Mouse (Mus musculus) cerebellum, adult 2 months (tissue): ENCODE data around the gene U2af1l4. TPM values are rescaled to one million over a fixed set of nuclear protein-coding genes. Genes with fewer than 3 reads are reported as not detected.

Experiments
- DNase-seq, 2 experiments: peaks; one replicate each; pipeline ENCODE4 v3.0.0; 2021
- H3K27ac ChIP-seq: fragments of 200-500 bp; 2 replicates; pipeline ENCODE4 v1.5.1; 2012; ENCODE audit warnings: low read length, control low read depth, inconsistent platforms; ENCODE audit not compliant: insufficient read depth
- H3K27me3 ChIP-seq: fragments of 200-500 bp; 2 replicates; pipeline ENCODE4 v1.6.1; 2012; ENCODE audit warnings: inconsistent platforms, mild to moderate bottlenecking, low read length, moderate library complexity; ENCODE audit not compliant: control insufficient read depth, insufficient read depth
- H3K4me1 ChIP-seq: fragments of 200-500 bp; 2 replicates; pipeline ENCODE4 v1.6.1; 2011; ENCODE audit warnings: low read length; ENCODE audit not compliant: control insufficient read depth, insufficient read depth
- H3K4me3 ChIP-seq: fragments of 200-500 bp; replicated peaks from 2 replicates; pipeline ENCODE3; 2011; ENCODE audit warnings: mild to moderate bottlenecking, low read depth, low read length, control low read depth; ENCODE audit not compliant: insufficient read depth
- CTCF ChIP-seq: fragments of 200-500 bp; IDR thresholded peaks from 2 replicates; pipeline ENCODE4 v1.5.1; 2011; ENCODE audit warnings: low read depth, mild to moderate bottlenecking, control low read depth, low read length, moderate library complexity, borderline replicate concordance; ENCODE audit not compliant: insufficient read depth
- POLR2A ChIP-seq: fragments of 200-500 bp; IDR thresholded peaks from 2 replicates; pipeline ENCODE4 v1.6.1; 2011; ENCODE audit warnings: low read length, control low read depth, borderline replicate concordance; ENCODE audit not compliant: insufficient read depth
- WGBS: fragments of 180-500 bp; shearing (Covaris S2); methylation state at CpG from one replicate; pipeline ENCODE4 v1.1.7; 2018; 5-methylcytosine and 5-hydroxymethylcytosine counted together
- polyA plus RNA-seq: library from polyadenylated mRNA; depleted of rRNA; stranded (reverse); fragments of >200 nt; gene quantifications from 2 replicates; pipeline ENCODE4 v1.2.3, GENCODE M21; 2012

Gene U2af1l4
- polyA plus RNA-seq, 1 experiment, result 117 TPM

GRCm38 (mm10) chr7:30544327-30544726, 18.8 kb upstream of the U2af1l4 start:
- no peaks in the 10 kb centered on the region for H3K4me1 ChIP-seq
- TF ChIP-seq CTCF, result no peak
- TF ChIP-seq POLR2A, result no peak
- DNase-seq, result no peak
- 95% methylated on average over 2 of the region's 2 CpGs for WGBS
- no peaks in the 10 kb centered on the region for H3K27me3 ChIP-seq
- no peak overlapping the region for H3K4me3 ChIP-seq
- H3K27ac ChIP-seq, result no peak overlapping the region

- WGBS, result 76% methylated on average over 2 of the region's 2 CpGs
- TF ChIP-seq POLR2A (no peak), CTCF (no peak)
- DNase-seq, result no peak
- H3K27me3 ChIP-seq, result no peaks in the 10 kb centered on the region
- H3K27ac ChIP-seq, result no peak overlapping the region
- peaks cover 3% of the 10 kb centered on the region; the same call in 1 of the 2 replicates for H3K4me1 ChIP-seq
- no peak overlapping the region for H3K4me3 ChIP-seq
These were observed 13.2 kb upstream of the U2af1l4 start for GRCm38 (mm10) chr7:30549880-30550279.

GRCm38 (mm10) chr7:30550603-30551002, 12.5 kb upstream of the U2af1l4 start:
- 100% methylated on average over 1 of the region's 1 CpGs for WGBS

GRCm38 (mm10) chr7:30551445-30552101, 11.5 kb upstream of the U2af1l4 start:
- H3K27ac ChIP-seq, result peak overlapping the region; percentile 74
- peaks cover 3% of the 10 kb centered on the region; the same call in 1 of the 2 replicates for H3K4me1 ChIP-seq
- WGBS, result 3% methylated on average over 10 of the region's 10 CpGs
- peak overlapping the region; percentile 66 for H3K4me3 ChIP-seq
- TF ChIP-seq CTCF (peak; percentile 31; the same call in 1 of the 2 replicates), POLR2A (no peak)
- DNase-seq, result peak in 1 of 2 experiments; percentile 48
- no peaks in the 10 kb centered on the region for H3K27me3 ChIP-seq

More at GRCm38 (mm10) chr7:30550603-30551002, 12.5 kb upstream of the U2af1l4 start:
- no peak overlapping the region for H3K27ac ChIP-seq
- no peak for DNase-seq
- no peak overlapping the region for H3K4me3 ChIP-seq
- peaks cover 3% of the 10 kb centered on the region; the same call in 1 of the 2 replicates for H3K4me1 ChIP-seq
- H3K27me3 ChIP-seq, result no peaks in the 10 kb centered on the region
- TF ChIP-seq CTCF (no peak), POLR2A (no peak)

GRCm38 (mm10) chr7:30552102-30553020, 10.7 kb upstream of the U2af1l4 start, which contains the start of the genes Hspb6 and Proser3:
TSS of gene Hspb6 (plus strand) at chr7:30552178.
TSS of gene Proser3 (minus strand) at chr7:30552299.
- Histone ChIP-seq H3K27me3 (no peaks in the 10 kb centered on the region), H3K4me1 (peaks cover 3% of the 10 kb centered on the region; the same call in 1 of the 2 replicates), H3K4me3 (peak within 1 kb of the TSS; percentile 66), H3K27ac (peak within 1 kb of the TSS; percentile 97)
- under 1% methylated on average over 44 of the region's 44 CpGs for WGBS
- DNase-seq, result peak; percentile 97 to 99
- peak; percentile 10; the same call in 1 of the 2 replicates for TF ChIP-seq CTCF
- peak; percentile 91; the same call in 1 of the 2 replicates for TF ChIP-seq POLR2A

GRCm38 (mm10) chr7:30553021-30553589, 10.0 kb upstream of the U2af1l4 start:
- peak; percentile 75 to 82 for DNase-seq

More at GRCm38 (mm10) chr7:30553021-30553589, 10.0 kb upstream of the U2af1l4 start:
- TF ChIP-seq CTCF (no peak), POLR2A (no peak)
- Histone ChIP-seq H3K4me1 (peaks cover 3% of the 10 kb centered on the region), H3K4me3 (peak overlapping the region; percentile 66), H3K27me3 (no peaks in the 10 kb centered on the region), H3K27ac (peak overlapping the region; percentile 97)
- WGBS, result under 1% methylated on average over 23 of the region's 23 CpGs
